Mouse (Mus musculus): ENCODE measurements at regions not wholly inside any gene's neighbourhood (a gene's known extent, or its start where the extent isn't known, plus 50 kb on each side); places are given as distances from the start of the nearest gene placed in this dataset.

GRCm38 (mm10) chr10:99678096-99678495 lies 81.4 kb downstream of the Csl start:
- no peaks in the 10 kb centered on the region for H3K9me3 ChIP-seq (replicated peaks; ENCODE audit: control insufficient read depth, low read length)
- H3K4me3 ChIP-seq (ENCODE audit: low read depth, low read length): no peak overlapping the region
- no peak overlapping the region for H3K4me2 ChIP-seq (ENCODE audit: low read length)
- peak; percentile 66 for DNase-seq (ENCODE audit: low spot score)
- 38% methylated on average over 9 of the region's 9 CpGs for WGBS
- H3K27ac ChIP-seq (ENCODE audit: low read depth, low read length): no peak overlapping the region
- no peaks in the 10 kb centered on the region for H3K36me3 ChIP-seq (ENCODE audit: control insufficient read depth, insufficient read depth, low read length)
- no peaks in the 10 kb centered on the region for H3K27me3 ChIP-seq (replicated peaks; ENCODE audit: control insufficient read depth, insufficient read depth, low read length)
- peaks cover 9% of the 10 kb centered on the region for H3K4me1 ChIP-seq (ENCODE audit: control insufficient read depth, insufficient read depth, low read length)
- H3K9ac ChIP-seq (ENCODE audit: low read length): no peak overlapping the region
- peak; percentile 37; the same call in 1 of the 2 replicates for ATAC-seq

- Histone ChIP-seq H3K9me3 (replicated peaks; ENCODE audit: control insufficient read depth, low read length) (no peaks in the 10 kb centered on the region), H3K27me3 (replicated peaks; ENCODE audit: control insufficient read depth, insufficient read depth, low read length) (no peaks in the 10 kb centered on the region), H3K4me2 (ENCODE audit: low read length) (no peak overlapping the region)
Observed at GRCm38 (mm10) chr10:99679813-99680212, 79.6 kb downstream of the Csl start.

GRCm38 (mm10) chr10:99681932-99682331 lies 77.5 kb downstream of the Csl start:
- H3K4me2 ChIP-seq (ENCODE audit: low read length): no peak overlapping the region
- H3K4me3 ChIP-seq (ENCODE audit: low read depth, low read length): no peak overlapping the region
- no peaks in the 10 kb centered on the region for H3K27me3 ChIP-seq (replicated peaks; ENCODE audit: control insufficient read depth, insufficient read depth, low read length)
- DNase-seq (ENCODE audit: low spot score) (peak; percentile 15), ATAC-seq (no peak)
- H3K4me1 ChIP-seq (ENCODE audit: control insufficient read depth, insufficient read depth, low read length): peaks cover 9% of the 10 kb centered on the region
- H3K36me3 ChIP-seq (ENCODE audit: control insufficient read depth, insufficient read depth, low read length): no peaks in the 10 kb centered on the region
- no peaks in the 10 kb centered on the region for H3K9me3 ChIP-seq (replicated peaks; ENCODE audit: control insufficient read depth, low read length)
- no peak overlapping the region for H3K27ac ChIP-seq (ENCODE audit: low read depth, low read length)
- 31% methylated on average over 4 of the region's 4 CpGs for WGBS
- H3K9ac ChIP-seq (ENCODE audit: low read length): no peak overlapping the region

More at GRCm38 (mm10) chr10:99679813-99680212, 79.6 kb downstream of the Csl start:
- Histone ChIP-seq H3K9ac (ENCODE audit: low read length) (no peak overlapping the region), H3K4me1 (ENCODE audit: control insufficient read depth, insufficient read depth, low read length) (peaks cover 9% of the 10 kb centered on the region), H3K27ac (ENCODE audit: low read depth, low read length) (no peak overlapping the region), H3K36me3 (ENCODE audit: control insufficient read depth, insufficient read depth, low read length) (no peaks in the 10 kb centered on the region), H3K4me3 (ENCODE audit: low read depth, low read length) (no peak overlapping the region)
- 90% methylated on average over 6 of the region's 6 CpGs for WGBS
- no peak for ATAC-seq
- DNase-seq (ENCODE audit: low spot score): no peak

- no peak for DNase-seq (ENCODE audit: low spot score)
- WGBS: 74% methylated on average over 9 of the region's 9 CpGs
- H3K4me2 ChIP-seq (ENCODE audit: low read length): no peak overlapping the region
- no peak for ATAC-seq
- no peak overlapping the region for H3K9ac ChIP-seq (ENCODE audit: low read length)
- H3K4me1 ChIP-seq (ENCODE audit: control insufficient read depth, insufficient read depth, low read length): peaks cover 9% of the 10 kb centered on the region
- H3K9me3 ChIP-seq (replicated peaks; ENCODE audit: control insufficient read depth, low read length): no peaks in the 10 kb centered on the region
- H3K27ac ChIP-seq (ENCODE audit: low read depth, low read length): no peak overlapping the region
- no peak overlapping the region for H3K4me3 ChIP-seq (ENCODE audit: low read depth, low read length)
- no peaks in the 10 kb centered on the region for H3K36me3 ChIP-seq (ENCODE audit: control insufficient read depth, insufficient read depth, low read length)
- no peaks in the 10 kb centered on the region for H3K27me3 ChIP-seq (replicated peaks; ENCODE audit: control insufficient read depth, insufficient read depth, low read length)
Observed at GRCm38 (mm10) chr10:99682350-99682749, 77.1 kb downstream of the Csl start.

GRCm38 (mm10) chr10:99683310-99683709 lies 76.1 kb downstream of the Csl start:
- no peaks in the 10 kb centered on the region for H3K36me3 ChIP-seq (ENCODE audit: control insufficient read depth, insufficient read depth, low read length)
- ATAC-seq: peak; percentile 65
- H3K27me3 ChIP-seq (replicated peaks; ENCODE audit: control insufficient read depth, insufficient read depth, low read length): no peaks in the 10 kb centered on the region
- H3K4me3 ChIP-seq (ENCODE audit: low read depth, low read length): no peak overlapping the region
- DNase-seq (ENCODE audit: low spot score): peak; percentile 38
- no peaks in the 10 kb centered on the region for H3K9me3 ChIP-seq (replicated peaks; ENCODE audit: control insufficient read depth, low read length)
- no peak overlapping the region for H3K27ac ChIP-seq (ENCODE audit: low read depth, low read length)
- peaks cover 7% of the 10 kb centered on the region for H3K4me1 ChIP-seq (ENCODE audit: control insufficient read depth, insufficient read depth, low read length)
- H3K4me2 ChIP-seq (ENCODE audit: low read length): no peak overlapping the region
- no peak overlapping the region for H3K9ac ChIP-seq (ENCODE audit: low read length)
- 2% methylated on average over 3 of the region's 3 CpGs for WGBS

- Histone ChIP-seq H3K27me3 (replicated peaks; ENCODE audit: control insufficient read depth, insufficient read depth, low read length) (no peaks in the 10 kb centered on the region), H3K4me2 (ENCODE audit: low read length) (no peak overlapping the region), H3K9me3 (replicated peaks; ENCODE audit: control insufficient read depth, low read length) (no peaks in the 10 kb centered on the region), H3K4me1 (ENCODE audit: control insufficient read depth, insufficient read depth, low read length) (peaks cover 7% of the 10 kb centered on the region; the same call in 1 of the 2 replicates), H3K36me3 (ENCODE audit: control insufficient read depth, insufficient read depth, low read length) (no peaks in the 10 kb centered on the region), H3K4me3 (ENCODE audit: low read depth, low read length) (no peak overlapping the region), H3K9ac (ENCODE audit: low read length) (no peak overlapping the region), H3K27ac (ENCODE audit: low read depth, low read length) (no peak overlapping the region)
- DNase-seq (ENCODE audit: low spot score) (no peak), ATAC-seq (no peak)
- 51% methylated on average over 5 of the region's 5 CpGs for WGBS
Observed at GRCm38 (mm10) chr10:99685911-99686310, 73.5 kb downstream of the Csl start.

GRCm38 (mm10) chr10:99687011-99687410 lies 72.4 kb downstream of the Csl start:
- H3K4me1 ChIP-seq (ENCODE audit: control insufficient read depth, insufficient read depth, low read length): peaks cover under 1% of the 10 kb centered on the region; the same call in 1 of the 2 replicates
- H3K9ac ChIP-seq (ENCODE audit: low read length): no peak overlapping the region
- no peaks in the 10 kb centered on the region for H3K27me3 ChIP-seq (replicated peaks; ENCODE audit: control insufficient read depth, insufficient read depth, low read length)
- no peak overlapping the region for H3K27ac ChIP-seq (ENCODE audit: low read depth, low read length)
- no peak overlapping the region for H3K4me2 ChIP-seq (ENCODE audit: low read length)
- no peak for DNase-seq (ENCODE audit: low spot score)
- H3K4me3 ChIP-seq (ENCODE audit: low read depth, low read length): no peak overlapping the region
- no peaks in the 10 kb centered on the region for H3K9me3 ChIP-seq (replicated peaks; ENCODE audit: control insufficient read depth, low read length)
- no peaks in the 10 kb centered on the region for H3K36me3 ChIP-seq (ENCODE audit: control insufficient read depth, insufficient read depth, low read length)
- 52% methylated on average over 4 of the region's 4 CpGs for WGBS
- ATAC-seq: no peak

GRCm38 (mm10) chr10:99697696-99698095 lies 61.8 kb downstream of the Csl start:
- H3K27ac ChIP-seq (ENCODE audit: low read depth, low read length): no peak overlapping the region
- H3K36me3 ChIP-seq (ENCODE audit: control insufficient read depth, insufficient read depth, low read length): no peaks in the 10 kb centered on the region
- H3K4me1 ChIP-seq (ENCODE audit: control insufficient read depth, insufficient read depth, low read length): 0 out of 2 replicates have a peak, but pooled peaks cover 5% of the 10 kb centered on the region
- no peak overlapping the region for H3K9ac ChIP-seq (ENCODE audit: low read length)
- DNase-seq (ENCODE audit: low spot score) (peak; percentile 50), ATAC-seq (peak; percentile 63; the same call in 1 of the 2 replicates)
- 19% methylated on average over 8 of the region's 8 CpGs for WGBS
- H3K4me3 ChIP-seq (ENCODE audit: low read depth, low read length): no peak overlapping the region
- H3K9me3 ChIP-seq (replicated peaks; ENCODE audit: control insufficient read depth, low read length): no peaks in the 10 kb centered on the region
- H3K4me2 ChIP-seq (ENCODE audit: low read length): no peak overlapping the region
- no peaks in the 10 kb centered on the region for H3K27me3 ChIP-seq (replicated peaks; ENCODE audit: control insufficient read depth, insufficient read depth, low read length)

GRCm38 (mm10) chr10:99699498-99699897 lies 60.0 kb downstream of the Csl start:
- Histone ChIP-seq H3K36me3 (ENCODE audit: control insufficient read depth, insufficient read depth, low read length) (no peaks in the 10 kb centered on the region), H3K27me3 (replicated peaks; ENCODE audit: control insufficient read depth, insufficient read depth, low read length) (no peaks in the 10 kb centered on the region), H3K4me2 (ENCODE audit: low read length) (no peak overlapping the region), H3K4me1 (ENCODE audit: control insufficient read depth, insufficient read depth, low read length) (0 out of 2 replicates have a peak, but pooled peaks cover 5% of the 10 kb centered on the region), H3K9me3 (replicated peaks; ENCODE audit: control insufficient read depth, low read length) (no peaks in the 10 kb centered on the region), H3K27ac (ENCODE audit: low read depth, low read length) (no peak overlapping the region), H3K9ac (ENCODE audit: low read length) (no peak overlapping the region), H3K4me3 (ENCODE audit: low read depth, low read length) (no peak overlapping the region)
- 59% methylated on average over 3 of the region's 3 CpGs for WGBS
- ATAC-seq (no peak), DNase-seq (ENCODE audit: low spot score) (no peak)
